Mouse (Mus musculus) limb, embryonic 11.5 days (tissue): ENCODE data around the gene Atxn10. TPM values are rescaled to one million over a fixed set of nuclear protein-coding genes. Genes with fewer than 3 reads are reported as not detected.

Source experiments
- ATAC-seq: fragments of 200-750 bp; cut with Nextera tagmentation; 2 replicates; pipeline ENCODE4 v1.8.0; 2017; ENCODE audit warnings: low read depth; ENCODE audit not compliant: insufficient number of reproducible peaks, low FRiP score, low TSS enrichment
- DNase-seq: peaks from one replicate; pipeline ENCODE4 v3.0.0-alpha.2; 2015; ENCODE audit warnings: low spot score
- H3K27ac ChIP-seq: fragments of 300-500 bp; sonication (generic); replicated peaks from 2 replicates; pipeline ENCODE4 v1.5.1; 2014; ENCODE audit warnings: low read depth, mild to moderate bottlenecking, low read length
- H3K27me3 ChIP-seq: fragments of 300-500 bp; sonication (generic); 2 replicates; pipeline ENCODE4 v1.6.1; 2014; ENCODE audit warnings: mild to moderate bottlenecking, low read length, mixed read lengths; ENCODE audit not compliant: control insufficient read depth, insufficient read depth
- H3K36me3 ChIP-seq: fragments of 300-500 bp; sonication (generic); 2 replicates; pipeline ENCODE4 v1.6.1; 2014; ENCODE audit warnings: mild to moderate bottlenecking, low read length, moderate library complexity, mixed read lengths; ENCODE audit not compliant: control insufficient read depth, insufficient read depth
- H3K4me1 ChIP-seq: fragments of 300-500 bp; sonication (generic); 2 replicates; pipeline ENCODE4 v1.6.1; 2014; ENCODE audit warnings: low read length, mixed read lengths; ENCODE audit not compliant: control insufficient read depth, insufficient read depth
- H3K4me2 ChIP-seq: fragments of 300-500 bp; sonication (generic); 2 replicates; pipeline ENCODE4 v1.6.1; 2014; ENCODE audit warnings: low read depth, mild to moderate bottlenecking, moderate library complexity; ENCODE audit not compliant: severe bottlenecking
- H3K4me3 ChIP-seq: fragments of 300-500 bp; sonication (generic); 2 replicates; pipeline ENCODE4 v1.5.1; 2014; ENCODE audit warnings: low read depth, low read length
- H3K9ac ChIP-seq: fragments of 300-500 bp; sonication (generic); 2 replicates; pipeline ENCODE4 v1.6.1; 2014; ENCODE audit warnings: mild to moderate bottlenecking, low read length
- H3K9me3 ChIP-seq: fragments of 300-500 bp; sonication (generic); 2 replicates; pipeline ENCODE4 v1.6.1; 2016; ENCODE audit warnings: low read length; ENCODE audit not compliant: control insufficient read depth
- WGBS: fragments of 180-500 bp; shearing (Covaris S2); extraction: QIAGEN DNeasy Blood & Tissue Kit; methylation state at CpG from one replicate; pipeline ENCODE4 v1.1.7; 2014; 5-methylcytosine and 5-hydroxymethylcytosine counted together
- polyA plus RNA-seq: library from polyadenylated mRNA; unstranded; fragments of >200 nt; fragmentation: Nextera tagmentation; extraction: Ambion mirVana; gene quantifications from 2 replicates; pipeline ENCODE4 v1.2.1, GENCODE M21; 2014

Gene Atxn10
- polyA plus RNA-seq = 318 and 331 TPM in 2 replicates

DNA sequence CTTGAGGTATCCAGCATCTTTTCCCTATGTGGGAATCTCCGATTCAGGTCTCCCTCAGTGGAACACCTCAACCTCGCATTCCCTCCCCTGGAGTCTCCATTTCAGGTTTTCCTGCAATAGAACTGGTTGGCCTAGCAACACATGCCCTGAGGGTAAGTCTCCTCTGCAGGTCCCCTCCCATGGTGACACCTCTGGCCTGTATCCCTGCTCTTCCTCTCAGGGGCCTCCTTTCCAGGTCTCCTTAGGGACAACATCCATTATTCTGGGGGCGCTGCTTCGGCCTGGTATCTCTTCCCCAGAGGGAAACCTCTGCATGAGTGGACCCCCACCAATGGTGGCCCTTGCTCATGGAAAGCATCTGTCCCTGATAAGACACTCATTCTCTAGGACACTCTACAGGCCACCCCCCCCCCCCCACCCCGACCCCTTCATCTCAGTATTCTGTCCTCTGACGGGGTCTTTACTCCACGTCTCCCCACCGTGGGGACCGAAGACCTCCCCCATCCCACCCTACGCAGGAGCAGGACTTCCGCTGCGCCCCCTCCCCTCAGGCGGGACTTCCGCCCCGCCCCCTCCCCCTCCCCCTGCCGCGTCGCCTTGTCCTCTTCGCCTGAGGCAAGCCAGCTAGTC is at the start of gene Atxn10:
Gene Atxn10, plus strand, starts transcription at position 575 of the 630 bp plus-strand sequence.
- H3K36me3 ChIP-seq = no peaks in the 10 kb centered on the region
- peak within 1 kb of the TSS; percentile 99 for H3K4me3 ChIP-seq
- DNase-seq = peak; percentile 48
- peak; percentile 48; the same call in 1 of the 2 replicates for ATAC-seq
- no peaks in the 10 kb centered on the region for H3K27me3 ChIP-seq
- no peaks in the 10 kb centered on the region for H3K9me3 ChIP-seq
- peaks cover 3% of the 10 kb centered on the region; the same call in 1 of the 2 replicates for H3K4me1 ChIP-seq
- WGBS = 10% methylated on average over 15 of the region's 19 CpGs
- peak within 1 kb of the TSS; percentile 87 for H3K27ac ChIP-seq
- H3K4me2 ChIP-seq = peak within 1 kb of the TSS; percentile 63
- H3K9ac ChIP-seq = peak within 1 kb of the TSS; percentile 83

DNA sequence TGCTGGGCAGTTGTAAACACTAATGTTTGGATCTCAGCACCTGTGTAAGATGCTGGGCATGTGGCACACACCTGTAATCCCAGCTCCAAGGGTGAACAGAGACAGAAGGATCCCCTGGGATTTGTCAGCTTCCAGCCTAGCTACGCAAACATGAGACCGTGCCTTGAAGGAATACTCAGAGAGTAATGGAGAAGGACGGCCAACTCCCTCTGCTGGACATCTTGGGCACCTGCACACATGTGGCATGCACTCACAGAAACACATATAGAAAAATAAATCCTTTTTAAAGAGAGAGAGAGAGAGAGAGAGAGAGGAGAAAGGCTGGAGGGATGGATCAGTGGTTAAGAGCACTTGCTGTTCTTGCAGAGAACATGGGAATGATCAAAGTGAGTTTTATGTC is 41.4 kb upstream of the Atxn10 start:
- Histone ChIP-seq H3K4me1 (peaks cover 6% of the 10 kb centered on the region; the same call in 1 of the 2 replicates), H3K27ac (no peak overlapping the region), H3K9ac (no peak overlapping the region), H3K4me2 (no peak overlapping the region), H3K9me3 (no peaks in the 10 kb centered on the region), H3K36me3 (no peaks in the 10 kb centered on the region), H3K4me3 (no peak overlapping the region), H3K27me3 (no peaks in the 10 kb centered on the region)
- no peak for ATAC-seq
- no peak for DNase-seq
- 77% methylated on average over 3 of the region's 3 CpGs for WGBS

DNA sequence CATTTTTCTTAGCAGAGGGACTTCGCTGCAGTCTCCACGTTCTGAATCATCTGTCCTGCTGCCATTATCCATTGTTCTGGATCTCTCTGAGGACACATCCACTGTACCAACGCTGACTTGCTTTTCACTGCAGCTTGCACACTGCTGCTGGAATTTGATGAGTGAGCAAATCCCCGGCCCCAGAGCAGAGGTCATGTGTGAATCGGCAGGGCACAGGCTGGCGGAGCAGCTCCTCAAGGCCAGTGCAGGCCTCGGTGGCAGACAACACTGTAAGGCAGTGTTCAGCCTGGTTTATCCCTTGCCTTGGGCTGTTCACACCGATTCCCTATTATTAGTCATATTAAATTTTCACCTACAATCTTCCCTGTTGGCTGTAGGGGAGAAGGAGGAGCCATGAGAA is 40.5 kb upstream of the Atxn10 start:
- Histone ChIP-seq H3K4me2 (no peak overlapping the region), H3K27me3 (no peaks in the 10 kb centered on the region), H3K9me3 (no peaks in the 10 kb centered on the region), H3K4me1 (peaks cover 6% of the 10 kb centered on the region; the same call in 1 of the 2 replicates), H3K27ac (no peak overlapping the region), H3K9ac (no peak overlapping the region), H3K4me3 (no peak overlapping the region), H3K36me3 (no peaks in the 10 kb centered on the region)
- WGBS = 77% methylated on average over 8 of the region's 8 CpGs
- ATAC-seq (no peak), DNase-seq (no peak)

DNA sequence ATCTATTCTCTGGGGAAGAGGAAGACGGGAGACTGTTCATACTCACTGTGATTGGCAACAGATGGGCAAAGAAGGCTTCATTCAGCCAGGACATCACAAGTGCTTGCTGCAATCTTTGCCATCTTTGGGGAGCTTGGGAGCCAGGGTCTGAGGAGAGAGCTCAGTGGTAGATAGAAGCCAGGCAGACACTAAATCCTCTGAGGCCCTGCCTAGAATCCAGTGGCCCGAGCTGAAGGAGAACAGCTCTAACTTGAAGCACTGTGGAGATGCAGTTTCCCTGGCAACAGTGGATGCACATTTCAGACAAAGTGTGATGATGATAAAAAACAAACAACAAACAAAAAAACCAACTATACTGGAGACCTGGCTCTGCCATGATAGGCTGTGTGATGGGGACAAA is 40.1 kb upstream of the Atxn10 start:
- H3K4me3 ChIP-seq = no peak overlapping the region

DNA sequence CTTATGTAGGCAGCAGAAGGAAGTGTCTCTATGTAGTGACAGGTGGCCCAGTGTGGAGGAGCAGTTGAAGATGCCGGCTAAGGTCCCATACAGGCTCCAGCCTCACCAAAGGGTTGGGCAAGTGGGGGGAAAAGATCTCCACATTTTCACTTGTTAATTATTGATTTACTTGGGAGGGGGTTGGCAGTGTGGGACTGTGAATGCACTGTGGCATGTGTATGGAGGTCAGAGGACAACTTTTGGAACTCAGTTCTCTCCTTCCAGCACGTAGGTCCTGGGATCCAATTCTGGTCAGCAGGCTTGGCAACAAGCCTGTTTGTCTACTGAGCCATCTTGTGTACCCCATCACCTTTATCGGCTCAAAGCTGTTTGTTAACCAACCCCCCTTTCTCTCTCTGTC is 39.5 kb upstream of the Atxn10 start:
- H3K27ac ChIP-seq = no peak overlapping the region
- H3K9me3 ChIP-seq = no peaks in the 10 kb centered on the region
- H3K36me3 ChIP-seq = no peaks in the 10 kb centered on the region
- H3K27me3 ChIP-seq = no peaks in the 10 kb centered on the region
- no peak overlapping the region for H3K9ac ChIP-seq
- DNase-seq (no peak), ATAC-seq (no peak)
- no peak overlapping the region for H3K4me2 ChIP-seq
- H3K4me1 ChIP-seq = peaks cover 6% of the 10 kb centered on the region; the same call in 1 of the 2 replicates
- 82% methylated on average over 3 of the region's 3 CpGs for WGBS
- H3K4me3 ChIP-seq = no peak overlapping the region

More for the DNA sequence above, 40.1 kb upstream of the Atxn10 start:
- Histone ChIP-seq H3K9me3 (no peaks in the 10 kb centered on the region), H3K4me1 (peaks cover 6% of the 10 kb centered on the region; the same call in 1 of the 2 replicates), H3K27ac (no peak overlapping the region), H3K27me3 (no peaks in the 10 kb centered on the region), H3K4me2 (no peak overlapping the region), H3K36me3 (no peaks in the 10 kb centered on the region), H3K9ac (no peak overlapping the region)
- ATAC-seq (no peak), DNase-seq (no peak)
- WGBS = 56% methylated on average over 2 of the region's 2 CpGs

DNA sequence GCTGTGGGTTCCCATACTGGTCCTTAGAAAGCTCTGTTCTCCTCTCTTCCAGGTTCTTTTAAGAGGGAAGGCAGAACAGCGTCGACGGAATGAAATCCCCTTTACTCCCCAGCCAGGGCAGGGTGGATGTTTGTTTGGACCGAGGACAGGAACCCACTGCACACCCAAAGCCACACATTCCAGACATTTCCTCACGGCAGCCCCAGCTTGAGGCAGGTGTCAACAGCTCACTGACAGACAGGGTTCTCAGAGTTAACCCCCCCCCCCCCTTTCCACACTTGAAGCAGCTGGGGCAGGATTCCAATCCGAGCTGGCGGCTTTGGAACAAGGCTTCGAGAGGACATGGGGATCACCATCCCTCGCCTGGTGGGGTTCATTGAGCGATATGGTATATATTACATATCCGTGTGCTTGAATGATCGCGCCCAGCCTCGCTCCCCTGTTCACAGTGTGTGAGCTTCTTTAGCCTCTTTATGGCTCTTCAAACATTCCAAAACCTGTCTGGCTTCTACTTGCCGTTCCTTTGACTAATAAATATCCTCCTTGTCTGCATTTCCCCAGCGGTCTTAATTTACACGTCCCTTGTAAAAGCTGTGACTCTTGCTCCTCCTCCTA is 37.8 kb upstream of the Atxn10 start:
- ATAC-seq = no peak
- Histone ChIP-seq H3K9ac (no peak overlapping the region), H3K9me3 (no peaks in the 10 kb centered on the region), H3K4me2 (no peak overlapping the region), H3K27ac (no peak overlapping the region), H3K27me3 (no peaks in the 10 kb centered on the region), H3K36me3 (no peaks in the 10 kb centered on the region), H3K4me3 (no peak overlapping the region), H3K4me1 (peaks cover 6% of the 10 kb centered on the region; the same call in 1 of the 2 replicates)
- 49% methylated on average over 17 of the region's 17 CpGs for WGBS
- peak; percentile 29 for DNase-seq

DNA sequence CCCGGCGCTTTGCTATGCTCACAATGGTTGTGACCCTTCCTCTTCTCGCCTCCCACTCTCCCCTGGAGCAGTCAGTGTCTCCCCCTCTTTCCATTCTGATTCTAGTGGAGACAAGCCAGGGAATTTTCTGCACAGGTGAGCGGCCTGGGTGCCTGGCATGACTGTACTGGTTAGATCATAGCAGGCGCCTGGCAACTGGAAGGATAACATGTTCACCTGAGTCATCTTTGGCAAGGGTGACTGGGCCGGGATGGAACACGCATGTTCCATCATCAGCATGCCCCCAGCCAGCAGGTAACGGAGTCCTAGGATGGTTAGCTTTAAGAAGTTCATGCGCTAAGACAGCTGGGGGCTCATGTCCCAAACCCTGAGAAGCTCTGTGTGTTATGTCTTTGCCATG is 37.1 kb upstream of the Atxn10 start:
- DNase-seq (no peak), ATAC-seq (no peak)
- no peaks in the 10 kb centered on the region for H3K36me3 ChIP-seq
- no peak overlapping the region for H3K9ac ChIP-seq
- WGBS = 84% methylated on average over 9 of the region's 9 CpGs
- no peaks in the 10 kb centered on the region for H3K27me3 ChIP-seq
- H3K4me1 ChIP-seq = peaks cover 6% of the 10 kb centered on the region; the same call in 1 of the 2 replicates
- H3K9me3 ChIP-seq = no peaks in the 10 kb centered on the region
- no peak overlapping the region for H3K27ac ChIP-seq
- no peak overlapping the region for H3K4me3 ChIP-seq
- no peak overlapping the region for H3K4me2 ChIP-seq

DNA sequence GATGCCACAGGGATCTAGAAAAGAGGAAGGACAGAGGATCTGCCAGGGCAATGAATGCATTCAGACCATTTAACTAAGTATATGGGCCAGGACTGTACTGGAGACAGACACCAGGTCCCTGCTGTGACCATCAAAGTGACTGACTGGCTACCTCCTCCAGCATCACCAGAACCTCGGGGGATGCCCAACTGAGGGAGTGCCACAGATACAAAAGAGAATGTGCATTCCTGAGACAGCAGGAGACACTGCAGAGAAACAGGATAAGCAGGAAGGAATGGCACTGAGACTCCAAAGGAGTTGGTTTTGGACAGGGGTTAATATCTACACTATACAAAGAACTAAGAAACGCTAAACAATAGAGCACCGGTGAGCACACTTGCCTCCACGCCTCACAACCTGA is 32.8 kb upstream of the Atxn10 start:
- Histone ChIP-seq H3K36me3 (no peaks in the 10 kb centered on the region), H3K4me2 (no peak overlapping the region), H3K27me3 (no peaks in the 10 kb centered on the region), H3K4me1 (0 out of 2 replicates have a peak, but pooled peaks cover 3% of the 10 kb centered on the region), H3K27ac (no peak overlapping the region), H3K4me3 (no peak overlapping the region), H3K9ac (no peak overlapping the region), H3K9me3 (no peaks in the 10 kb centered on the region)
- DNase-seq = no peak
- no peak for ATAC-seq
- WGBS = 83% methylated on average over 4 of the region's 4 CpGs
